Comparison of ENCODE assay signal across 10 mouse cellular contexts in genomic region chr1:90225603-90226254, GRCm38 (mm10). TPM values are rescaled to one million over a fixed set of nuclear protein-coding genes. Genes with fewer than 3 reads are reported as not detected.
A peak's percentile ranks its signal among the peaks of the same experiment; 100 is the strongest.
DNase-seq lines count a peak whose midpoint lies in the region; ATAC-seq and TF ChIP-seq lines count a peak whose summit lies in the region.
"Had no signal": no experiment of that assay in that cellular context is flagged by ENCODE, and none has a peak within 500 bp of the region (broad histone marks: within the 10 kb centered on the region; RNA-seq: fewer than 3 reads in every experiment).

No protein-coding gene starts in this region.

- H3K27me3 ChIP-seq in intestine, embryonic 15.5 days (replicated peaks): no peaks in the 10 kb centered on the region
- no peaks in the 10 kb centered on the region for H3K27me3 ChIP-seq in lung, postnatal 0 days (replicated peaks; ENCODE audit: insufficient read depth, low read length)

- TF ChIP-seq CTCF in lung, postnatal 0 days (IDR thresholded peaks at IDR 0.05): no peak

- WGBS in intestine, embryonic 15.5 days: 47% methylated on average over 9 of the region's 9 CpGs
- 14% methylated on average over 9 of the region's 9 CpGs for WGBS in lung, postnatal 0 days

- peak; percentile 57 for ATAC-seq in intestine, embryonic 15.5 days
- ATAC-seq in lung, postnatal 0 days: peak; percentile 95
- ATAC-seq: inflammation-experienced regulatory T-cells, adult 6 months had no signal

- H3K9ac ChIP-seq in intestine, embryonic 15.5 days: no peak overlapping the region
- H3K9ac ChIP-seq in lung, postnatal 0 days (replicated peaks; ENCODE audit: low read depth): no peak overlapping the region

- DNase-seq in R1 (ENCODE audit: low read depth, low spot score): peak; percentile 35
- DNase-seq in gastrocnemius, adult 18-20 months (ENCODE audit: low spot score): peak; percentile 48
- DNase-seq in lung, postnatal 0 days (ENCODE audit: low spot score): peak; percentile 90
- DNase-seq in cerebellum, adult 9-10 months: no peak
- DNase-seq in layer of hippocampus, adult 9-11 months: no peak
- DNase-seq in retina, embryonic 14.5 days (ENCODE audit: low spot score): no peak
- no peak for DNase-seq in left cerebral cortex, postnatal 36 days (ENCODE audit: low spot score in 2 of 2)
- DNase-seq: embryo, embryonic 11 days had no signal

- no peaks in the 10 kb centered on the region for H3K9me3 ChIP-seq in intestine, embryonic 15.5 days
- H3K9me3 ChIP-seq in lung, postnatal 0 days (ENCODE audit: low read length): no peaks in the 10 kb centered on the region

- H3K36me3 ChIP-seq in intestine, embryonic 15.5 days: no peaks in the 10 kb centered on the region
- H3K36me3 ChIP-seq in lung, postnatal 0 days (ENCODE audit: insufficient read depth, low read length): no peaks in the 10 kb centered on the region

- no peak overlapping the region for H3K27ac ChIP-seq in intestine, embryonic 15.5 days
- no peak overlapping the region for H3K27ac ChIP-seq in lung, postnatal 0 days (ENCODE audit: low read length)

- H3K4me3 ChIP-seq in intestine, embryonic 15.5 days (replicated peaks): no peak overlapping the region
- no peak overlapping the region for H3K4me3 ChIP-seq in lung, postnatal 0 days (ENCODE audit: low read depth, low read length)

- intact Hi-C loops in left cerebral cortex, postnatal 36 days (cut with DNase I): no loop called here

- 0 out of 2 replicates have a peak, but pooled peaks cover 15% of the 10 kb centered on the region for H3K4me1 ChIP-seq in intestine, embryonic 15.5 days (replicated peaks)
- H3K4me1 ChIP-seq in lung, postnatal 0 days (ENCODE audit: insufficient read depth, low read depth, low read length): no peaks in the 10 kb centered on the region

- TF ChIP-seq EP300 in lung, postnatal 0 days (IDR thresholded peaks at IDR 0.05): no peak

- no peak overlapping the region for H3K4me2 ChIP-seq in intestine, embryonic 15.5 days (replicated peaks)
- no peak overlapping the region for H3K4me2 ChIP-seq in lung, postnatal 0 days (replicated peaks; ENCODE audit: low read depth, low read length)

RNA-seq across cellular contexts. Expression of gene Ackr3, which starts 21.9 kb away (rescaled TPM):
- total RNA-seq in gastrocnemius, adult 18-20 months (2021): 10 to 100 TPM in 1 of 2 experiments, 1 to 10 TPM in 1; 9.0 to 12.1 TPM
- polyA plus RNA-seq in intestine, embryonic 15.5 days (2015; fragmentation: Nextera tagmentation; extraction: Ambion mirVana): 13.0 and 13.3 TPM in 2 replicates
- 38.4 and 54.8 TPM in 2 replicates for polyA plus RNA-seq in lung, postnatal 0 days (2015; fragmentation: Nextera tagmentation; extraction: Ambion mirVana)
- 1 to 10 TPM; 6.3 to 7.7 TPM for total RNA-seq in left cerebral cortex, postnatal 36 days (2021)

Comparison
In these comparisons a context has a peak if more than half of its experiments do, and no peak if none do; other contexts are left out.
1. DNase-seq: peak in R1 (single experiment), gastrocnemius, adult 18-20 months (single experiment) and lung, postnatal 0 days (single experiment); none in cerebellum, adult 9-10 months (single experiment), layer of hippocampus, adult 9-11 months (single experiment), retina, embryonic 14.5 days (single experiment) and left cerebral cortex, postnatal 36 days (0 of 2).